Mouse (Mus musculus) lung, postnatal 0 days (tissue): Measurements from ENCODE around the gene Defb26. TPM values are rescaled to one million over a fixed set of nuclear protein-coding genes. Genes with fewer than 3 reads are reported as not detected.
A peak's percentile ranks its signal among the peaks of the same experiment; 100 is the strongest.

Source experiments
- ATAC-seq: fragments of 200-750 bp; cut with Nextera tagmentation; 2 replicates; pipeline ENCODE4 v1.8.0; 2017; ENCODE audit warnings: moderate library complexity
- DNase-seq: peaks from one replicate; pipeline ENCODE4 v3.0.0-alpha.2; 2016; ENCODE audit warnings: low spot score
- H3K27ac ChIP-seq: fragments of 300-500 bp; sonication (generic); 2 replicates; pipeline ENCODE4 v1.5.1; 2014; ENCODE audit warnings: antibody characterized with exemption, mild to moderate bottlenecking, low read length, mixed read lengths
- H3K27me3 ChIP-seq: fragments of 300-500 bp; sonication (generic); replicated peaks from 2 replicates; pipeline ENCODE4 v1.6.1; 2014; ENCODE audit warnings: low read length, mixed read lengths; ENCODE audit not compliant: insufficient read depth
- H3K36me3 ChIP-seq: fragments of 300-500 bp; sonication (generic); 2 replicates; pipeline ENCODE4 v1.6.1; 2014; ENCODE audit warnings: low read length, mixed read lengths; ENCODE audit not compliant: insufficient read depth
- H3K4me1 ChIP-seq: fragments of 300-500 bp; sonication (generic); 2 replicates; pipeline ENCODE4 v1.6.1; 2014; ENCODE audit warnings: antibody characterized with exemption, low read depth, low read length, mixed read lengths; ENCODE audit not compliant: insufficient read depth
- H3K4me2 ChIP-seq: fragments of 300-500 bp; sonication (generic); replicated peaks from 2 replicates; pipeline ENCODE4 v1.6.1; 2014; ENCODE audit warnings: low read depth, mild to moderate bottlenecking, low read length, moderate library complexity, mixed read lengths
- H3K4me3 ChIP-seq: fragments of 300-500 bp; sonication (generic); 2 replicates; pipeline ENCODE4 v1.5.1; 2014; ENCODE audit warnings: low read depth, low read length
- H3K9ac ChIP-seq: fragments of 300-500 bp; sonication (generic); replicated peaks from 2 replicates; pipeline ENCODE4 v1.6.1; 2014; ENCODE audit warnings: low read depth, mild to moderate bottlenecking
- H3K9me3 ChIP-seq: fragments of 300-500 bp; sonication (generic); 2 replicates; pipeline ENCODE4 v1.6.1; 2016; ENCODE audit warnings: low read length, mixed read lengths
- CTCF ChIP-seq: IDR thresholded peaks from 2 replicates; pipeline ENCODE4 v1.5.1; 2016; ENCODE audit warnings: antibody characterized with exemption, mild to moderate bottlenecking
- EP300 ChIP-seq: IDR thresholded peaks from 2 replicates; pipeline ENCODE4 v1.6.1; 2016; ENCODE audit warnings: antibody characterized with exemption, mild to moderate bottlenecking, control low read depth
- WGBS: fragments of 180-500 bp; shearing (Covaris S2); extraction: QIAGEN DNeasy Blood & Tissue Kit; methylation state at CpG from one replicate; pipeline ENCODE4 v1.1.7; 2014; 5-methylcytosine and 5-hydroxymethylcytosine counted together
- polyA plus RNA-seq: library from polyadenylated mRNA; unstranded; fragments of >200 nt; fragmentation: Nextera tagmentation; extraction: Ambion mirVana; gene quantifications from 2 replicates; pipeline ENCODE4 v1.2.1, GENCODE M21; 2015

Defb26 gene
- polyA plus RNA-seq, 1 experiment from 2014 or later: not detected

- Histone ChIP-seq H3K9me3 (no peaks in the 10 kb centered on the region), H3K4me2 (no peak overlapping the region), H3K9ac (no peak overlapping the region), H3K36me3 (no peaks in the 10 kb centered on the region), H3K27me3 (no peaks in the 10 kb centered on the region), H3K27ac (no peak overlapping the region), H3K4me3 (no peak overlapping the region), H3K4me1 (no peaks in the 10 kb centered on the region)
- ATAC-seq (no peak), DNase-seq (no peak)
- TF ChIP-seq CTCF (no peak), EP300 (no peak)
- 74% methylated on average over 9 of the region's 9 CpGs for WGBS
Measured at GRCm38 (mm10) chr2:152541979-152542378, 30.5 kb upstream of the Defb26 start.

GRCm38 (mm10) chr2:152539944-152540710 is 28.6 kb upstream of the Defb26 start, which contains the start of gene Defb29:
Gene Defb29, minus strand, starts transcription at chr2:152540098.
- Histone ChIP-seq H3K4me1 (no peaks in the 10 kb centered on the region), H3K9me3 (no peaks in the 10 kb centered on the region), H3K27me3 (no peaks in the 10 kb centered on the region), H3K4me3 (no peak within 1 kb of the TSS), H3K27ac (no peak within 1 kb of the TSS), H3K4me2 (no peak within 1 kb of the TSS), H3K9ac (no peak within 1 kb of the TSS), H3K36me3 (no peaks in the 10 kb centered on the region)
- 50% methylated on average over 13 of the region's 13 CpGs for WGBS
- ATAC-seq (no peak), DNase-seq (no peak)
- TF ChIP-seq EP300 (no peak), CTCF (no peak; the same call in 1 of the 2 replicates)

- TF ChIP-seq EP300 (no peak), CTCF (no peak)
- ATAC-seq: no peak
- H3K4me3 ChIP-seq: no peak within 1 kb of the TSS
- H3K27ac ChIP-seq: no peak within 1 kb of the TSS
- H3K9me3 ChIP-seq: no peaks in the 10 kb centered on the region
- no peak within 1 kb of the TSS for H3K4me2 ChIP-seq
- no peaks in the 10 kb centered on the region for H3K36me3 ChIP-seq
- 63% methylated on average over 4 of the region's 4 CpGs for WGBS
- no peak within 1 kb of the TSS for H3K9ac ChIP-seq
- no peak for DNase-seq
- H3K27me3 ChIP-seq: no peaks in the 10 kb centered on the region
- no peaks in the 10 kb centered on the region for H3K4me1 ChIP-seq
Measured at GRCm38 (mm10) chr2:152517981-152518380, 6.5 kb upstream of the Defb26 start, which contains the start of gene Defb28. Gene Defb28, plus strand, starts transcription at chr2:152518255.

- no peak overlapping the region for H3K4me3 ChIP-seq
- no peak overlapping the region for H3K9ac ChIP-seq
- H3K4me2 ChIP-seq: no peak overlapping the region
- TF ChIP-seq CTCF (no peak), EP300 (no peak)
- DNase-seq (no peak), ATAC-seq (no peak)
- H3K36me3 ChIP-seq: no peaks in the 10 kb centered on the region
- H3K4me1 ChIP-seq: no peaks in the 10 kb centered on the region
- no peaks in the 10 kb centered on the region for H3K9me3 ChIP-seq
- no peaks in the 10 kb centered on the region for H3K27me3 ChIP-seq
- WGBS: 38% methylated on average over 4 of the region's 4 CpGs
- H3K27ac ChIP-seq: no peak overlapping the region
Measured at GRCm38 (mm10) chr2:152516084-152516483, 4.6 kb upstream of the Defb26 start.

- no peak for DNase-seq
- Histone ChIP-seq H3K27ac (no peak overlapping the region), H3K36me3 (no peaks in the 10 kb centered on the region), H3K9me3 (no peaks in the 10 kb centered on the region), H3K4me2 (no peak overlapping the region), H3K9ac (no peak overlapping the region), H3K4me3 (no peak overlapping the region), H3K27me3 (no peaks in the 10 kb centered on the region), H3K4me1 (no peaks in the 10 kb centered on the region)
- 73% methylated on average over 2 of the region's 2 CpGs for WGBS
- ATAC-seq: no peak
- no peak for TF ChIP-seq CTCF
- TF ChIP-seq EP300: no peak
Measured at GRCm38 (mm10) chr2:152503950-152504349, 7.5 kb downstream of the Defb26 start.

- Histone ChIP-seq H3K9ac (no peak overlapping the region), H3K27ac (no peak overlapping the region), H3K4me1 (no peaks in the 10 kb centered on the region), H3K36me3 (no peaks in the 10 kb centered on the region), H3K4me3 (no peak overlapping the region), H3K27me3 (no peaks in the 10 kb centered on the region), H3K9me3 (no peaks in the 10 kb centered on the region), H3K4me2 (no peak overlapping the region)
- WGBS: 77% methylated on average over 6 of the region's 6 CpGs
- DNase-seq (no peak), ATAC-seq (no peak)
- TF ChIP-seq CTCF (peak; percentile 55), EP300 (no peak)
Measured at GRCm38 (mm10) chr2:152500863-152501229, 10.6 kb downstream of the Defb26 start.
